Mouse (Mus musculus) embryonic fibroblast, embryonic 13.5 days (primary cell): ENCODE measurements around the gene Tshz2.

Experiments used
- CTCF ChIP-seq: IDR thresholded peaks from 2 replicates; pipeline ENCODE4 v1.5.1; 2011; ENCODE audit warnings: mild to moderate bottlenecking, control low read depth, low read length, moderate library complexity, borderline replicate concordance; ENCODE audit not compliant: insufficient read depth
- POLR2A ChIP-seq: IDR thresholded peaks from 2 replicates; pipeline ENCODE4 v1.6.1; 2011; ENCODE audit warnings: low read depth, mild to moderate bottlenecking, control low read depth, low read length, moderate library complexity

DNA sequence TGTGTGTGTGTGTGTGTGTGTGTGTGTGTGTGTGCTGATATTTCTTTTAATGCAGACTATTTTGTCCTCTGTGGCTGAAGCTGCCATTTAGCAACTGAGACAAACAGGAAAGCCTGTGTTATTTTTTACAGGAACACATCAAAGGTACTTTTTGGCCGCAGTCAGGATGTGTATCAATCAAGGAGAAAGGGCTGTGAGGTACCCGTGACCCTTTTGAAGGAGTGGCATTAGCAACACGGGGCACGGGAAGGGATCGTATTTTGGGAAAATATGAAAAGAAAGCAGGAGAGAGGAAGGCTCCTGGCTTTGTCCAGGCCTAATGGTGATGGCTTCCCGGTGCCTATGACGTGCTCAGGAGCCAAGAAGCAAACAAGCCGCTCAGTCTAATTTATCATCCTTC lies 31.0 kb downstream of the Tshz2 start:
- no peak for TF ChIP-seq CTCF
- no peak for TF ChIP-seq POLR2A
